Mouse (Mus musculus) left cerebral cortex, postnatal 14 days (tissue): ENCODE data around the gene Pkig. TPM values are rescaled to one million over a fixed set of nuclear protein-coding genes. Genes with fewer than 3 reads are reported as not detected.

Source experiments
- total RNA-seq, 2 experiments: library from RNA; stranded (reverse); gene quantifications; 2 replicates each; pipeline ENCODE4 v1.2.3; 2021

Gene Pkig
- total RNA-seq, 2 experiments from 2014 or later: 101 to 114 TPM

Other genes starting within 250 kb of the Pkig start
- gene Oser1, start 233.7 kb upstream of the Pkig start, total RNA-seq: 10 to 100 TPM; 20.5 to 21.4 TPM
- gene Gdap1l1, start 219.9 kb upstream of the Pkig start, total RNA-seq: 10 to 100 TPM; 83.4 to 91.7 TPM
- gene Fitm2, start 185.8 kb upstream of the Pkig start, total RNA-seq: 10 to 100 TPM; 18.8 to 18.9 TPM
- gene R3hdml, start 166.1 kb upstream of the Pkig start, total RNA-seq: not detected
- gene Hnf4a, start 151.6 kb upstream of the Pkig start, total RNA-seq: not detected
- gene Ttpal, start 56.1 kb upstream of the Pkig start, total RNA-seq: 10 to 100 TPM; 66.7 to 70.6 TPM
- 100 to 1,000 TPM; 221 to 248 TPM for gene Serinc3, start 13.3 kb upstream of the Pkig start, total RNA-seq
- 1 to 10 TPM in 1 of 2 experiments, under 1 TPM in 1; 0.94 to 2.0 TPM for gene Ada, start 91.9 kb downstream of the Pkig start, total RNA-seq
- under 1 TPM in 1 of 2 experiments, not detected in 1; 0.25 TPM for gene Ccn5, start 162.5 kb downstream of the Pkig start, total RNA-seq
- not detected for gene Kcnk15, start 195.3 kb downstream of the Pkig start, total RNA-seq